Mouse (Mus musculus) small intestine, adult 10 weeks (tissue): ENCODE results near the gene Fam98a. TPM values are rescaled to one million over a fixed set of nuclear protein-coding genes. Genes with fewer than 3 reads are reported as not detected.

Source experiments
- polyA plus RNA-seq: library from polyadenylated mRNA; stranded (reverse); fragments of 350-450 nt; fragmentation: Illumina TruSeq; extraction: RNeasy Lipid Tissue Mini Kit (QIAGEN cat#74804); gene quantifications from one replicate; pipeline ENCODE4 v1.2.3, GENCODE M21; 2014; ENCODE audit warnings: low replicate concordance

The Fam98a gene
- 62.5 TPM for polyA plus RNA-seq

GRCm38 (mm10) chr17:75551512-75552400 is at the start of gene Fam98a:
Gene Fam98a, minus strand, starts transcription at chr17:75551946.

Other genes starting within 250 kb of the Fam98a start
- gene Rasgrp3, start 116.0 kb downstream of the Fam98a start, polyA plus RNA-seq = 10.6 TPM